Mouse (Mus musculus): Measurements from ENCODE around the gene Rab25. TPM values are rescaled to one million over a fixed set of nuclear protein-coding genes. Genes with fewer than 3 reads are reported as not detected.

Gene Rab25
- polyA plus RNA-seq, 1 experiment from 2014 or later = not detected

DNA sequence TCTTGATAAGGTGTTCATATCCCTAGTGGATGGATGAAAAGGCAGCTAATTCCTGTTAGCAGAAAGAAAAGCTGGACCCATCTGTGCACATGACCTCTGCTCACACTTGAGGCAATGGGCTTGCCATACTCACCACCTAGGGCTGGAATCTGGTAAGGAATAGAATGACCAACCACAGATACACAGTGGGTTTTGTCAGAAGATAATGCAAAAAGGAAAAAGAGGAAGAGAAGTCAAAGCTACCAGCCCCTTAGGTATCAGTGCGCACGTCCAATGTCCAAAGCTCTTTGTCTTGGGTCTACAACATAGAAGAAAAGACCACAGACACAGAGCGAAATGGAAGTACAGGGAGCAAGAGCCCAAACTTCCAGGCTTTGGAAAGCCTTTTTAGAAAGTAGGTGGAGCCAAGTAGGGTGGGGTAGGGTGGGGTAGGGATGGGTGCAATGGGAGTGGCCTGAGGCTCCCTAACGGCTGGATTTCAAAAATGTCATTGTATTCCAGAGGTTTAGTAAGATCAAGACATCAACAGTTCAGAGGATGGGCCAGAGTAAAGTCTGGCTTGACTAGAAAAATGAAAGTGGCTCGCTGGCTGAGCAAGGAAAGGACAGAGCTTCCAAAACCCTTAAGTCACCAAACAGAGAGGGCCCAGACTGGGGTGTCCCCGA lies 46.6 kb downstream of the Rab25 start:
- WGBS = 59% methylated on average over 6 of the region's 6 CpGs
- ATAC-seq (ENCODE audit: low FRiP score, low TSS enrichment) (no peak), DNase-seq (no peak)
- Histone ChIP-seq H3K9ac (replicated peaks; ENCODE audit: low read length) (no peak overlapping the region), H3K4me1 (ENCODE audit: control insufficient read depth, insufficient read depth, low read length) (peaks cover 18% of the 10 kb centered on the region), H3K4me2 (ENCODE audit: low read length) (peak overlapping the region; percentile 96), H3K9me3 (ENCODE audit: control insufficient read depth, low read length) (no peaks in the 10 kb centered on the region), H3K27me3 (ENCODE audit: control insufficient read depth, insufficient read depth, low read length) (peaks cover 10% of the 10 kb centered on the region; the same call in 1 of the 2 replicates), H3K4me3 (replicated peaks; ENCODE audit: low read depth, low read length) (peak overlapping the region; percentile 69), H3K27ac (replicated peaks; ENCODE audit: low read depth, low read length) (no peak overlapping the region), H3K36me3 (ENCODE audit: control insufficient read depth, insufficient read depth, low read length) (no peaks in the 10 kb centered on the region)

DNA sequence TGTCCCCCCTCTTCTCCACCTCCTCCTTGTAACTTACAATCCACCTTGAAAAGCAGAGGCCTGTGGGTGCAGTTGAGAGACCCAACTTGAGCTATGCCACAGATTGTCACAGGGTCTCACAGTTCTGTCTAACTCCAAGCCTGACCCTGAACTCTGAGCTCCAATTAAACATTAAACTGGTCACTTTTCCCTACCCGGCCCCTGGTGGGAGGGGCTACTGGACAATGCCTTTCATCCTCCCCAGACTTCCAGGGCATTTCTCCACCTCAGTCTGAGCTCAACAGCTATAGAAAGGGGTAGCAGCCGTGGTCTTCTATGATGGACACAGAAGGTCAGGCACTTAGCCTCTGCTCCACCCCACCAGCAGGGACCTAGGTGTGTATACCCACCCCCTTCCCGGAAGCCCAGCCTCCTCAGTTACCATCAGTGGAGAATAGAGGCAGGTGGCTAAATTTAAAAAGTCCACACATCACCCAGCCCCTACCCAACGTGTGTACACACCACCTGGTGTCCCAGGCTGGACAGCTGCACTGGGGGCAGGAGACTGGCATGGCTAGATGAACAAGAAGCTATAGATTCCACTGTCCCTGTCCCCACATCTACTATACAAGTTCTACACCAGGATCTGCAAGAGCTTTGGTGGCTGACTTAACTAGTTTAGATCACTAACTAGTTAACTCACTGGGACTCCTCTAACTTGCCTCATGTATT lies 47.3 kb downstream of the Rab25 start:
- H3K36me3 ChIP-seq (ENCODE audit: control insufficient read depth, insufficient read depth, low read length) = no peaks in the 10 kb centered on the region
- H3K4me3 ChIP-seq (replicated peaks; ENCODE audit: low read depth, low read length) = no peak overlapping the region
- WGBS = 52% methylated on average over 4 of the region's 4 CpGs
- ATAC-seq (ENCODE audit: low FRiP score, low TSS enrichment) = no peak
- H3K27ac ChIP-seq (replicated peaks; ENCODE audit: low read depth, low read length) = no peak overlapping the region
- H3K4me2 ChIP-seq (ENCODE audit: low read length) = no peak overlapping the region
- no peak overlapping the region for H3K9ac ChIP-seq (replicated peaks; ENCODE audit: low read length)
- no peaks in the 10 kb centered on the region for H3K9me3 ChIP-seq (ENCODE audit: control insufficient read depth, low read length)
- no peak for DNase-seq
- peaks cover 18% of the 10 kb centered on the region for H3K4me1 ChIP-seq (ENCODE audit: control insufficient read depth, insufficient read depth, low read length)
- peaks cover 10% of the 10 kb centered on the region; the same call in 1 of the 2 replicates for H3K27me3 ChIP-seq (ENCODE audit: control insufficient read depth, insufficient read depth, low read length)

DNA sequence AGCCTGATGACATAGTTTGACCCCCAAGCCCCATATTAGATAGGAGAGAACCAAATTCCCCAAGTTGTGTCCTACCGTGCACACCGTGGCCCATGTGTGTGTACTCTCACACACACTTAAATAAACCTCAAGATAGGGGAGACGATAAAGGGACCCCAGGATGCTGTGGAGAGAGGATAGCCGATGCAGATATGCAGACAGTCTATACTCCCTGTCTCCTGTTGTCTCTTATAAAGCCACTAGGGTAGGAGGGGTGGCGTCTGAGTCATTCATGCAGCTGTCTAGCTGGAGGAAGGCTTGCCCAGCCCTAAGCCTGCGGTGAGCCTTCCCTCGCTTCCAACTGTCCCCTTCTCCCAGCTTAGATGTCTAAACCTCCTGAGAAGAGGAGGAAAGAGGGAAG lies 48.0 kb downstream of the Rab25 start:
- Histone ChIP-seq H3K36me3 (ENCODE audit: control insufficient read depth, insufficient read depth, low read length) (no peaks in the 10 kb centered on the region), H3K9me3 (ENCODE audit: control insufficient read depth, low read length) (no peaks in the 10 kb centered on the region), H3K4me1 (ENCODE audit: control insufficient read depth, insufficient read depth, low read length) (peaks cover 18% of the 10 kb centered on the region), H3K4me3 (replicated peaks; ENCODE audit: low read depth, low read length) (no peak overlapping the region), H3K9ac (replicated peaks; ENCODE audit: low read length) (no peak overlapping the region), H3K4me2 (ENCODE audit: low read length) (no peak overlapping the region), H3K27me3 (ENCODE audit: control insufficient read depth, insufficient read depth, low read length) (peaks cover 10% of the 10 kb centered on the region; the same call in 1 of the 2 replicates), H3K27ac (replicated peaks; ENCODE audit: low read depth, low read length) (no peak overlapping the region)
- ATAC-seq (ENCODE audit: low FRiP score, low TSS enrichment) (no peak), DNase-seq (no peak)
- WGBS = 85% methylated on average over 7 of the region's 7 CpGs

DNA sequence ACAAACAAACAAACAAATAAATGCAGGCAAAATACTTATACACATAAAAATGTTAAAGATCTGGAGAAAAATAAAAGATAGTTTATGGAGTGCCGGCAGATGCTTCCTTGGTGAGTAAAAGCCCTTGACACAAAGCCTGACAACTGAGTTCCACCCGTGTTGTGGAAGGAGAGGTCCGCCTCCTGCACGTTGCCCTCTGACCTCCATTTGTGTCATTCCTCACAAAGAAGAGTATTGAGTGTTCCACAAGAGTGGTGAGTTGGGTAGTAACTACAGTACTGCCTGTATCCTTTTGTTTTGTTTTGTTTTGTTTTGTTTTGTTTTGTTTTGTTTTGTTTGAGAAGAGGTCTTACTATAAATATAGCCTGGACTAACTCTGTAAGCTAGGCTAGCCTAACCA lies 48.5 kb downstream of the Rab25 start:
- no peaks in the 10 kb centered on the region for H3K36me3 ChIP-seq (ENCODE audit: control insufficient read depth, insufficient read depth, low read length)
- WGBS = 72% methylated on average over 4 of the region's 4 CpGs
- H3K9me3 ChIP-seq (ENCODE audit: control insufficient read depth, low read length) = no peaks in the 10 kb centered on the region
- ATAC-seq (ENCODE audit: low FRiP score, low TSS enrichment) (no peak), DNase-seq (no peak)
- H3K4me1 ChIP-seq (ENCODE audit: control insufficient read depth, insufficient read depth, low read length) = peaks cover 18% of the 10 kb centered on the region
- H3K27ac ChIP-seq (replicated peaks; ENCODE audit: low read depth, low read length) = no peak overlapping the region
- H3K9ac ChIP-seq (replicated peaks; ENCODE audit: low read length) = no peak overlapping the region
- peaks cover 10% of the 10 kb centered on the region; the same call in 1 of the 2 replicates for H3K27me3 ChIP-seq (ENCODE audit: control insufficient read depth, insufficient read depth, low read length)
- no peak overlapping the region for H3K4me2 ChIP-seq (ENCODE audit: low read length)
- H3K4me3 ChIP-seq (replicated peaks; ENCODE audit: low read depth, low read length) = no peak overlapping the region

DNA sequence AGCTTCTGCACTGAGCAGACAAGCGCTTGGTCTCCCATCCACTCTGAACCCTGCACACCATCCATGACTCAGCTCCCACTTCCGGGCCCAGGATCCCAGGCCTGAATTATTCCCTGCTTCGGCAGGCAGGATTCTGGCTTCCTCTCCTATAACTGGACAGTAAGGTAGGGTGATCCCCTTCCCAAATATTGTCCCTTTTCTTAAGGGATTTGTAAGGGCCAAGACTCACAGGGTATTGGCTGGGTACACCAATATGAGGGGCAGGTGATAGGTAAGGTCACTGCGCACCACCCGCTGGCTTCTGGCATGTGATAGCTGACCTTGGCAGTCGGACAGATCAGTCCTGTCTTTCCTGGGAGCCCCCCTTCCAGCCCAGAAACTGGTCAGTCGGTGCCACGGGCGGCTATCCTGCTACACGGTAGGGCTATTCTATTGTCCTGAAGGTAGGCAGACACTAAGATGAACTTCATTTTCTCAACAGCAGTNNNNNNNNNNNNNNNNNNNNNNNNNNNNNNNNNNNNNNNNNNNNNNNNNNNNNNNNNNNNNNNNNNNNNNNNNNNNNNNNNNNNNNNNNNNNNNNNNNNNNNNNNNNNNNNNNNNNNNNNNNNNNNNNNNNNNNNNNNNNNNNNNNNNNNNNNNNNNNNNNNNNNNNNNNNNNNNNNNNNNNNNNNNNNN lies 52.2 kb downstream of the Rab25 start:
- no peak overlapping the region for H3K27ac ChIP-seq (replicated peaks; ENCODE audit: low read depth, low read length)
- no peak for ATAC-seq (ENCODE audit: low FRiP score, low TSS enrichment)
- no peak for DNase-seq
- H3K27me3 ChIP-seq (ENCODE audit: control insufficient read depth, insufficient read depth, low read length) = no peaks in the 10 kb centered on the region; the same call in 1 of the 2 replicates
- no peaks in the 10 kb centered on the region for H3K9me3 ChIP-seq (ENCODE audit: control insufficient read depth, low read length)
- peaks cover 13% of the 10 kb centered on the region for H3K4me1 ChIP-seq (ENCODE audit: control insufficient read depth, insufficient read depth, low read length)
- no peak overlapping the region for H3K9ac ChIP-seq (replicated peaks; ENCODE audit: low read length)
- H3K4me3 ChIP-seq (replicated peaks; ENCODE audit: low read depth, low read length) = no peak overlapping the region
- 80% methylated on average over 10 of the region's 10 CpGs for WGBS
- no peak overlapping the region for H3K4me2 ChIP-seq (ENCODE audit: low read length)
- H3K36me3 ChIP-seq (ENCODE audit: control insufficient read depth, insufficient read depth, low read length) = no peaks in the 10 kb centered on the region

DNA sequence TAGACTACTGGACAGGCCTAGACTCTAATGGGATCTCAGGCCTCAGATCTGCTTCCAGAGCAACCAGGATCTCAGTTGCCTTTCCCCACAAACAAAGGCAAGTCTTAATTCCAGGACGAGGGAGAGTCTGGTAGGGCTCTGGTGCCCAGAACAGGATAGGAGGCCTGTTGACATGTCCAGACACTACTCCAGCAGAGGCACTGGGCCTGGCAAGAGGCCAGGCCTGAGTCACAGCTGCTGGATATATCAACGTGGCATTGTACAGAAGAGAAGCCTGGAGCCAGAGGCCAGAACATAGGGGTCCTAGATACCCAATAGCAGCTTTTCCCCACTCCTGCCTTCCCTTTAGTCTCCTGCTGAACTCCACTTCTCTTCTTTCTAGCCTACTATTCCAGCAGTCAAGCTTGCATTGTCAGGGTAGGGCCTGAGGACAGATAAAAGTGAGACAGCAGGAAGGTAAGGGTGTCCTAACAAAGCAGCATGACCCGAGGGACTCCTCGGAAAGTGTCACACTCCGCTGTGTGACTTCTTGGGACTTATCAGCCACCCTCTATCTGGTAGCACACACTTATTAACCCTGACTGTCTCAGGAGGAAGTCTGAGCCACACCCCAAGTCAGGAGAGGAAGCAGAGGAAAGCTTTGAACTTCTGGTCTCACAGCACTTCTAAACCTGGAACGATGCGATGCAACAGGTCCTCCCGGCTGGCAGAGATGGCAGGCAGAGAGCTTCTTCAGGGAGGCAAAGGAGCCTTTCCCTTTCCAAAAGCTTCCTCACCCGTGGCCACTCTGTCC lies 53.1 kb downstream of the Rab25 start:
- Histone ChIP-seq H3K4me3 (replicated peaks; ENCODE audit: low read depth, low read length) (no peak overlapping the region), H3K4me1 (ENCODE audit: control insufficient read depth, insufficient read depth, low read length) (peaks cover 13% of the 10 kb centered on the region), H3K9me3 (ENCODE audit: control insufficient read depth, low read length) (no peaks in the 10 kb centered on the region), H3K27ac (replicated peaks; ENCODE audit: low read depth, low read length) (no peak overlapping the region), H3K27me3 (ENCODE audit: control insufficient read depth, insufficient read depth, low read length) (no peaks in the 10 kb centered on the region), H3K4me2 (ENCODE audit: low read length) (no peak overlapping the region), H3K9ac (replicated peaks; ENCODE audit: low read length) (no peak overlapping the region), H3K36me3 (ENCODE audit: control insufficient read depth, insufficient read depth, low read length) (no peaks in the 10 kb centered on the region)
- WGBS = 74% methylated on average over 9 of the region's 9 CpGs
- DNase-seq (peak; percentile 37), ATAC-seq (ENCODE audit: low FRiP score, low TSS enrichment) (no peak)

DNA sequence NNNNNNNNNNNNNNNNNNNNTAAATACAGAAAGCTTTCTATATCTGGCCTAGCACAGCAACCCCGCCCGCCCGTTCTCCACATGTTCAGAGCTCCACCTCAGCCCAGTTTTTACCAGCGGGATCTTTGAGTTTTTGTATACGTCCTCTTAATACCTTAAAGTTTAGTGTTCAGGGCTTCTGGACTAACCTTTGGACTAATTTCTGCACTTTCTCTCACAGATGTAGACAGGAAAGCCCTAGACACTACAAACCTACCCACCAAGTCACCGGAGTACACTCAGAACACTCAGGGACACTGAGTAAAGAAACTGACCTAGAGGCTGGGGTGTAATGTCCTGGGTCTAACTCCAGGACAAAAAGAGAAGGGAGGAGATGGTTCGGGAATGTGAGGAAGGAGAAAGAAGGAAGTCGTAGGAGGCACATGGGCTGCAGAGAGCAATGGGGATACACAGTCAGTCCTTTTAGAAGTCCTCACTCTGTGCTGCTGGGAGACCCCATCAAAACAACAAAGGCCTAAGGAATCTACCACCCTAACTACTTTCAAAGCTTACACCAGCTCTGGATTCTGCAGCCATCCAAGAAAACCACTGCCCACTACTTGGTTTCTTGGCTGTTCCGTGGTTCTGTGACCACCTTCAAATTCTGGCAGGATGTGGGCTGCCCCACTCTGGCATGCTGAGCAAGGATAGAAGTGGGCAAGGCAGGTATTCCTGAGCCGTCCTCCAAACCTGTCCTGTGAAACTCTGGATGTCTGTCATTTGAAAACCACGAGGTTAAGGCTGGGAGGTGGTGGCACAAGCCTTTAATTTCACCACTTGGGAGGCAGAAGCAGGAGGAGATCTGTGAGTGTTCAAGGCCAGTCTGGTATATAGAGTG lies 54.2 kb downstream of the Rab25 start:
- H3K27me3 ChIP-seq (ENCODE audit: control insufficient read depth, insufficient read depth, low read length) = no peaks in the 10 kb centered on the region
- DNase-seq = no peak
- ATAC-seq (ENCODE audit: low FRiP score, low TSS enrichment) = no peak
- no peak overlapping the region for H3K4me3 ChIP-seq (replicated peaks; ENCODE audit: low read depth, low read length)
- no peak overlapping the region; the same call in 1 of the 2 replicates for H3K4me2 ChIP-seq (ENCODE audit: low read length)
- H3K4me1 ChIP-seq (ENCODE audit: control insufficient read depth, insufficient read depth, low read length) = peaks cover 13% of the 10 kb centered on the region
- no peak overlapping the region for H3K27ac ChIP-seq (replicated peaks; ENCODE audit: low read depth, low read length)
- H3K9ac ChIP-seq (replicated peaks; ENCODE audit: low read length) = no peak overlapping the region
- no peaks in the 10 kb centered on the region for H3K9me3 ChIP-seq (ENCODE audit: control insufficient read depth, low read length)
- WGBS = 78% methylated on average over 11 of the region's 11 CpGs
- no peaks in the 10 kb centered on the region for H3K36me3 ChIP-seq (ENCODE audit: control insufficient read depth, insufficient read depth, low read length)
